Mouse (Mus musculus): ENCODE measurements around the gene Ms4a1.
"Not testable (repeated sequence)": the region's sequence is repeated elsewhere in the genome, so short reads cannot be mapped to it uniquely, and the experiment has no call there.

Gene Ms4a1

DNA sequence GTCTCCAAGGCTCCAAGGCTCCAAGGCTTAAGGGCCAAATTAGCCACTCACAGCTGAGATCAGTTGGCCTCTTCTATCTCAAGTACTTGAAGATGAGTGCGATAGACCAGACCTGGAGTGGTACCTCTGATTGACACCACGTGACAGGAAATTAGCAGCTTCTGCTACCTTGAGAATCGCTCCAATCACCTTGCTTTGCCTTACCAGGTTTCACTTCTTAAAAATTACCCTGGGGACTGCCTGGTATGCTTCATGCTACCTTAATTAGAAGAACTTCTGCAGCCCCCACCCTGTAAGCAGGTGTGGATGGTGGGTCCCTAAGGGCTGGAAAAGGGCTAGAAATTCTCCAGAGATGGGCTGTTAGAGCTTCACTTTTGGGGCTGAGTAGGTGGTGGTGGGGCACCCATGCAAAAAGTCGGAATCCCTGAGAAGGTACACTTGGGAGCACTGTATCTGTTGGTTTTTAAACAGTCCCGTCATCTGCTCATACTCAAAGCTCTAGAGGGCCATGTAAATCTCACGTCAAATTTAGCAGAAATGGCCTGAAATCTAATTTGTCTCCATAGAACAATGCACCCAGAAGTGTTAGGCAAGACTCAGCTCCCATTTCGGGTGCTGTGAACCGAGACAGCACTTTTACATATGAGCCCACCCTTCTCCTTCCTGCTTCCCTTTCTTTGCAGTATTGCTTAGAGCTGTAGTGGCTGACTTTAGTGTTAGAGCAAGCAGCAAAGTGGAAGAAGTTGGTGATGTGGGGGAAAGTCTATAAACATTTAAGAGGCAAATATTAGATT, at the start of gene Ms4a1:
Gene Ms4a1 (minus strand): TSS at position 190 of the 794 bp plus-strand sequence.
- DNase-seq = no peak

DNA sequence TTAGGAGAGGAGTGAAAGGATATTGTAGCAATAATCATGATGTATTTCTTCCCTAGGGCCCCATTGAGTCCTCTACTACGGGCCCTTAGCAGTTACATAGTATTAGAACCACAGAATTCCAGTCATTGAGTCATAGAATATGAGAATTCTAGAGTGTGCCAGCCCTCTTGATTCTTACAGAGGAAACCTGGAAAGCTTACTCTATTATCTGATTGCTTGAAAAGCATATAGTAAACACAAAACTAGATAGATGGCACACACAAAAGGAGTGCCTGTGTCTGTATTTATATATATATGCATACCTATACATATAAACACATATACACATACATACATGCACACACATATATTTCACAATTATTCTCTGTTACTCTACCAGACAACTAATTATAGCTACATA, 48.3 kb upstream of the Ms4a1 start, which contains the start of gene Ms4a14:
Gene Ms4a14 (minus strand): TSS at position 101 of the 400 bp plus-strand sequence.
- DNase-seq = no peak

DNA sequence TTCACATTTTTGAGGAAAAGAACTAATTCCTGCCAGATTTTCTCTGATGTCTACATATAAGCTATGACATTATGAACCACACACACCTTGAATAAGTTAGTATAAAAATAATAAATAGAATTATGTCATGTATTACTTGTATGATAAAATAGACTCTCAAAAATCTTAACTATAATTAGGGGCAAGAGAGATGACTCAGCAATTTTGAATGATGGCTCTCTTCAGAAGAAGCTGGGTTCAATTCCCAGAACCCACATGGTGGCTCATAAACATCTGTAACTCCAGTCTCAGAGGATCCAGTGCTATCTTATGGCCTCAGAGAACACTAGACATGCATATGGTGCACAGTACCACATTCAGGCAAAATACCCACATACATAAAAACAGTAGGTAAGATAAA, 42.8 kb upstream of the Ms4a1 start:
- DNase-seq = no peak

DNA sequence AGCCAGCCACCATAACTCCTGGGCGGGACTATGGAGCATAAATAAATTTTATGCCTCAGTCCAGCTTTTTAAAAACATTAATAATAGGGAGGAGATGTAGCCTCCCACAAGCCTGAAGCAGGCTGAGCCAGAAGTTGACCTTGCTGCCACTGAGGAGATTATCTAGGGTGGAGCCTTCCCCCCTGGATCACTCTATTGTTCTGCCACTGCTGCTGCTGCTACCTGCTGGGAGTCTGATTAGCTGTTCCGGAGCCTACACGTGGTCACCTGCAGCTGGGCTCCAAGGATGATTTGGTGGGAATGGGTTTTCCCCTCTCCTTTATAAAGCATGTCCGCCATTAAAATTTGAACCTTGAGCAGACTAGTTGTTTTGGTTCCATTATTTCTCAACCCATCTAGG, 33.5 kb upstream of the Ms4a1 start:
- not testable (repeated sequence) for DNase-seq

GRCm38 (mm10) chr19:11298939-11299338, 32.9 kb upstream of the Ms4a1 start:
- no peak for DNase-seq

GRCm38 (mm10) chr19:11293616-11294015, 27.6 kb upstream of the Ms4a1 start:
- DNase-seq = not testable (repeated sequence)

GRCm38 (mm10) chr19:11292990-11293389, 26.9 kb upstream of the Ms4a1 start:
- DNase-seq = no peak

- DNase-seq = no peak
Observed at GRCm38 (mm10) chr19:11283773-11284172, 17.7 kb upstream of the Ms4a1 start, which contains the start of gene Ms4a5. Gene Ms4a5 (minus strand): TSS chr19:11283873.

GRCm38 (mm10) chr19:11280223-11280622, 14.2 kb upstream of the Ms4a1 start:
- DNase-seq = no peak

- no peak for DNase-seq
Observed at GRCm38 (mm10) chr19:11276431-11276830, 10.4 kb upstream of the Ms4a1 start.

DNA sequence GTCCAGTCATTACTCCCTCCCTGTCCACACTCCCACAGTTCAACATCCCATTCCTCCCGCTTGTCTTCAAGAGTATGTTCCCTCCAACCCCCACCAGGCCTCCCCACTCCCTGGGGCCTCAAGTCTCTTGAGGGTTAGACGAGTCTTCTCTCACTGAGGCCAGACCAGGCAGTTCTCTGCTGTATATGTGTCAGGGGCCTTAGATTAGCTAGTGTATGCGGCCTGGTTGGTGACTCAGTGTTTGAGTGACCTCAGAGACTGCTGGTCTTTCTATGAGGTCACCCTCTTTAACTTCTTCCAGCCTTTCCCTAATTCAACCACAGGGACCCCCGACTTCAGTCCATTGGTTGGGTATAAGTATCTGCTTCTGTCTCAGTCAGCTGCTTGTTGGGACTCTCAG, 915 bp upstream of the Ms4a1 start:
- no peak for DNase-seq

DNA sequence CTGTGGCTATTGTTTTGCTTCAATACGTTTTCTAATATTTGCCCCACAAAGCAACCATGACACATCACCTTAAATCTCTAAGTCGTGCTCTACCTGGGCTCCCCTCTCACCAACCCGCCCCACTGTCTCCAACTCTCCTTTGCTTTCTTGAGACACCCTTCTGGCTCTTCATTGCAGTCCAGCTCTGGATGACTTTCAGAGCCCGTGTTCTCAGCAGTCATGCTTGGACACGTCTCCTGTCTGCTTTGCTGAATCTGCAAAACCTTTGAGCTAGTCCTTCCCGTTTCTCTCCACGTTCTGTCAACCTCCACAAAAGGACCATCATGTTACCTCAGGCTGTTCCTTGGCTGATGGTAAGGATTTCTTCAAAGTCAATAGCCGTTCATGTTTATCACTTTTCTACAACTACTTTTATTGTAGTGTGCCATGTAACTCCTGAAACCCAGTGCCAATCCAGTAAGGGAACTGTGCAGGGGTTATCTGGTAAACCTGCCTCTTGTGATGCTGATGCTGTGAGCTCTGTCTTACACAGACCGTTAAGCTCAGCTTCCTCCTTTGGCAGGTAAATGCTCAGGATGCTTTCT, 1.3 kb downstream of the Ms4a1 start:
- DNase-seq = no peak

- no peak for DNase-seq
Observed at GRCm38 (mm10) chr19:11263549-11263948, 2.5 kb downstream of the Ms4a1 start.

DNA sequence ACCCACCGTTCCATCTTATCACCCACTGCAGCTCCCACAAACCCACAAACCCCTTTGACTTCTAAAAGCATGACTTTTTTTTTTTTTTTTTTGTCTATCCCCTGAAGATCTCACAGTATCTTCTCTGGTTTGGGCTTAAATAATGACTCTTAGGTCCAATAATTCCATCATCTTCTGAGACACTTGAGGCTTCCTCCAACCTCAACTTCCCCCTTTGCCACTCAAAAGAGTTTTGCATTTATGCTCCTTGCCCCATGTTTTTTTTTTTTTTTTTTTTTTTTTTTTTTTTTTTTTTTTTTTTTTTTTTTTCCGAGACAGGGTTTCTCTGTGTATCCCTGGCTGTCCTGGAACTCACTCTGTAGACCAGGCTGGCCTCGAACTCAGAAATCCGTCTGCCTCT, 3.1 kb downstream of the Ms4a1 start:
- DNase-seq = not testable (repeated sequence)

- DNase-seq = no peak
Observed at GRCm38 (mm10) chr19:11261522-11261921, 4.5 kb downstream of the Ms4a1 start.

DNA sequence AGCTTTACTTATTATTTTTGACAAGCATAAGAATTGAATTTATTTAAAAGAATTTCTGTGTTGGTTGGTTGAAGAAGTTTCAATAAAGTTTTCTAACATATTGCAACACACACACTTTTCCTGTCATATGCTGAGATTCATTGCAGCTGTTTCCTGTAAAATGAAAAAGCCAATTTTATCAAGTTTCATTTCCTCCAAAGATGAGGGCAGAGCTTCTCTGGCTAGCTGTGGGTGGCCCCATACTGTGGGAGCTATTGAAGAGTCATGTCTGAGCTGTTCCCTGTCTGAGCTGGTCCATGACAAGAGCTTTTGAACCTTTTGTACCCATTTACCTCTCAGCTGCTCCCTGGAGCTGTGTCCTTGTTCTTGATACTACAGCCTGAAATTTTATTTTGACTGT, 21.8 kb downstream of the Ms4a1 start:
- no peak for DNase-seq

DNA sequence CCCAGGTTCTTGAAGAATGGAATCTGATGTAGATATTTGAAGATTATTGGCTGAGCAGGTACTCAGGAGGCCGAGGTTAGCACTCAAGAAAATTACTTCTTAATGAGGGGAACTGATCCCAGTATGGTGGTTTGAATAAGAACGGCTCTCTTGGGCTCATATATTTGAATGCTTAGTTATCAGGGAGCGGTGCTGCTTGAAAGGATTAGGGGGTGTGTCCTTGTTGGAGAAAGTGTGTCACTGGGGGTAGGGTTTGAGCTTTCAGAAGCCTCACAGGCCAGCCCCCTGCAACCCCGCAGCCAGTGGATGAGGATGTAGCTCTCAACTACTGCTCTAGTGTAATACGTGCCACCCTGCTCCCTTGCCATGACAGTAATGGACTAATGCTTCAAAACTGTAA, 23.5 kb downstream of the Ms4a1 start:
- no peak for DNase-seq

DNA sequence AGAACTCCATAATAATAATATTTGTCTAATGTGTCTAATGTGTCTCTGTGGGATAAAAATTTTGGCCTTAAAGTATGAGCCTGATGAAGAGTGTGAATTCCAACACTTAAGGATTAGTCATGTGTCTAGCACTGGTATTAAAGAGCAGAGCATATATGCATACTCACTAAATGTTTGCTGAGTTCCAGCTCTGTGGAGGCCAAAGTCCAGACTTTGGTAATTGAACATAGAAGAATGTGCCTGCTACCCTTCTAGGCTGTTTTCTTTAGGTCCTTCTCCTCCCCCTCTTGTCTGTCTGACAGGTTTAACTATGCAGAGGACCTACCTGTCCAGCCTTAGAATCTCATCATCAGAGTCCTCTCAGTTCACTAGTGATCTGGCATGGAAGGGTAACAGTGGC, 30.2 kb downstream of the Ms4a1 start:
- DNase-seq = no peak

- DNase-seq = no peak
Observed at GRCm38 (mm10) chr19:11234921-11235735, 30.9 kb downstream of the Ms4a1 start.

- DNase-seq = no peak
Observed at GRCm38 (mm10) chr19:11234244-11234643, 31.8 kb downstream of the Ms4a1 start.

DNA sequence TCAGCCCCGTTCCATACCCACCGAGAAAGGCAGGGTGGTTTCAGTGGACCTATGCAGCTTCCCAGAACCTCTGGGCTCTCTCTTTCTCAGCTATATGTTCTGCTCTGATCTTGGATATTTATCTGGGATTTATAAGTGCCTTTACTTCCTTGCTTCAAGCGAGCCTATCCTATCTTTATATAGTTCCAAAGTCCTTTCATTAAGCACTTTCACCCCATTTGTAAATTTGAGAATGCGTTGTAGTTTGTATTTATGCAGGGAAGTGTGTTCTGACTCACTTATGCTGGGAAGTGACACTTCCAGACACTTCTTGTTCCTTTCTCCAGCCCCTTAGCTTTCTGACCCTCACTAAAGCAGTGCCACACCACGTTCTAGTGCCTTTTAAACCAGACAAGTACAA, 33.7 kb downstream of the Ms4a1 start, which contains the start of gene Ms4a12:
Gene Ms4a12 (minus strand): TSS at position 101 of the 400 bp plus-strand sequence.
- no peak for DNase-seq

Data from cerebellum, postnatal 25 days (tissue).